Mouse (Mus musculus) 416B (cell line): ENCODE data around the gene Hipk2.
"Not testable (repeated sequence)": the region's sequence is repeated elsewhere in the genome, so short reads cannot be mapped to it uniquely, and the experiment has no call there.

Source experiments
- DNase-seq: peaks from one replicate; pipeline ENCODE4 v3.0.0; 2011; ENCODE audit warnings: low read depth

Gene Hipk2

GRCm38 (mm10) chr6:38701421-38701820, 174.5 kb downstream of the Hipk2 start:
- no peak for DNase-seq

- no peak for DNase-seq
Observed at GRCm38 (mm10) chr6:38698233-38698889, 177.6 kb downstream of the Hipk2 start.

- DNase-seq: no peak
Observed at GRCm38 (mm10) chr6:38696570-38696969, 179.4 kb downstream of the Hipk2 start.

DNA sequence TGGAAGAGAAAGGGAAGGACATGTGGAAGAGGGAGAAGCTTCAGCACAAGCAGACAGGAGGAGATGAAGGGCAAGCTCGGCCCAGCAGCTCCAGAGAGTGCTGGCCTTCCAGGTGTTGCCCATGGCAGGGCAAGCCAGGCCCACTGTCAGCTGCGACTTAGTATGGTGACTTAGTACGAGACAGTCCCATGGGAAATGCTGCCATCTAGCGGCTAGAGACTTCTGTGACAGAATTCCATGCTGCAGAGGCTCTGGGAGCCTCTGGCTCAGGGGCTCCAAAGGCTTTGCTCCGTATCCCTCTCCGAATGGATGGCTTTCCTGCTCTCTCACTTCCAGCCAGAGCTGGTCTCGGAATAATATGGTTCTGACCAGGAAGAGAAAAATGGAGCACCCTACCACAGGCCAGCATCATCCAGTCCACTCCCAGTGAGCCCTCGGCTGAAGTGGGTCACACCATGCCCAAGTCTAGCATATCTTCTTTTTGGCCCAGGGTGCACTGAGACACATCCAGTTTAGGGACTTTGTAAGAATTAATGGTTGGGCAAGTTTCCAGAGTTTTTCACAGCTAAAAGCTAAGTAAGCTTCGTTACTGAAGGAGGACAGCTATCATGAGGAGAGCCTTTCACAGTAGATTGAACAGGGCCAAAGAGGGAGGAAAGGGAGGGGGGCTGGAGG, 180.4 kb downstream of the Hipk2 start:
- DNase-seq: peak; percentile 82

DNA sequence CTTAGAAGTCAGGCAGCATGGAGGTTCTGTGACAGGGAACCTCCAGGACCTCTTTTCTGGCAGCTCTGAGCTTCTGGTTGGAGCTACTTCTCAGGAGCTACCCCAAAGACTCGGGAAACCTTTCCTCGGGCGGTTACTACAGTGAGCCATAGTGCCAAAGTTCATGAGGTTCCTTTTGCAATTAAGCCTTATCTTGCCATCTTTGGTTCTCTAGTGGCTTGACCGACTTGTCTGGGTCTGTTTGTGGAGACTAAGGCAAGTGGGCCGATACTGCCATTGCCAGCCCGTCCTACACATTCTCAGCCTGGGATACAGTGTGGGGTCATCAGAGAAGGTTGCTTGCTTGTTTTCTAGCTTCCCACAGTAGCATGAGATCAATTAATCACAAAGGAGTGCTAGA, 183.4 kb downstream of the Hipk2 start:
- no peak for DNase-seq

DNA sequence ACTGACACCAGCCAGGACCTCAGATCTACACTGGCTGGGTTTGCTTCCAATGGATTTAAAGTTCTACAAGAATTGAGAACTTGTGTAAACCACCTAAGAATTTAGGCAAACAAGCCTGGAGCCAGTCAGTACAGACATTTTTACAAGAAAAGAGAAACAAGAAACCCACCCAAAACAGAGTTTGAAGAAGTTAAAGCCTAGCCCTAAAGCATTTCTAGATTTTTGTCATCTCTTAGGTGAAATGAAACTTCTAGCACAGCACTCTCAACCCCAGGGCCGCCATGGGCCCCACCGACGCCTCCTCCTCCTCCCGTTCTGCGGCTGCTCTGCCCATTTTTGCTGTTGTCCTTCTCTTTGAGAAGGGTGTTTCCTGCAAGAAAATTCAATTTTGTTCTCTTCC, 184.9 kb downstream of the Hipk2 start:
- no peak for DNase-seq

DNA sequence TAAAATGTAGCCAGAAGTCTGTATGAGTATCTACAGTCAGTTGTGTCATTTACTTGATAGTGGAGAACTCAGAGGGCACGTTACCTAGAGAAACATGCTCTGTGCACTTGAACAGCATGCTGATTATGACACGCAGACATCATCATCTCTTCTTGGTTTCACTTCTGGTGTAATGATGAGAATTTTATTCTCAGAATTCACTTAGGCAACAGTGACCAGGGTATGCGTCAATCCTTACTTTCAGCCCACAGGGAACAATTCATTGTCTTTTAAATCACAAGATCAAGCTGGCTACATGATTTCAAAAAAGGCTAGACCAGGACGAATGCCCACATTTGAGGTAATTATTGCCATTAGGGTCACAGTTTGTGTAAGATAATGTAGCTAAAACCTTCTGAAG, 185.3 kb downstream of the Hipk2 start:
- DNase-seq: no peak

GRCm38 (mm10) chr6:38688841-38689240, 187.1 kb downstream of the Hipk2 start:
- no peak for DNase-seq

GRCm38 (mm10) chr6:38687216-38687615, 188.7 kb downstream of the Hipk2 start:
- peak; percentile 54 for DNase-seq

DNA sequence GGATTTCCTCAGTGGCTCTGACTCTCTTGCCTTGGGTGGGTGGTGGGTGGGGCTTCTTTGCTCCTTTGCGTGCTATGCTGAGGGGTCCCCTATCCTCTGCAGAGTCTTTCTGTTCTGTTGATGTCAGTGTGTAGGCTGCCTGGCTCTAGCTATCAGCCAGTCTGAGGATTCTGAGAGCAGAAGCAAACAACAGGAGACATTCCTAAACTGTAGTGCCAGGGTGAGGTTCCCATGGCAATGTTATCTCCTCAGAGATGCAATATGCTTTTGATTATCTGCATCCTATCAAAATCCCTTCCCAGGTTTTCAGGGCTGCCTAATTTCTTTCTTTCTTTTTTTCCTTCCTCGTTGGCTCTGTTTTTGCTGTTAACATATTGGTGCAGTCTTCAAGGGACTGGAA, 193.4 kb downstream of the Hipk2 start:
- no peak for DNase-seq

GRCm38 (mm10) chr6:38677629-38678028, 198.3 kb downstream of the Hipk2 start:
- no peak for DNase-seq

- DNase-seq: no peak
Observed at GRCm38 (mm10) chr6:38676723-38677122, 199.2 kb downstream of the Hipk2 start.

DNA sequence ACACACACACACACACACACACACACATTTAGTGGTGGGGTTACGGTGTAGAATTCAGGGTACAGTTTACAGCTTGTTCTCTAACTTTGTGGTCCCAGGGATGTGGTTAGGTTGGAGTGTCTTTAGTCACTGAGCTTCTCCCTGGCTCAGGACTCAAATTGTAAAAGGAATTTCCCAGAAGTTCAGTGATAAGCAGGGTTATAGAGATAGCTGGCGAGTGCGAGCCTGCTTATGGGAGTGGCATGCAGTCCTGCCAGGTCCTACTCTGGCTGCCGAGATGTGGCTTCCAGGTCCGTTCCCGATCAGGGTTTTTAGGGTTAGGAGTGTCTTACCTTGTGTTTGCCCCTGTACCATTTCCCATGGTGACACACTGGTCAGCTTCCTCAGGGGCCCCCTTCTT, 199.7 kb downstream of the Hipk2 start:
- DNase-seq: no peak

GRCm38 (mm10) chr6:38672011-38672410, 204.0 kb downstream of the Hipk2 start:
- no peak for DNase-seq

- DNase-seq: peak; percentile 31
Observed at GRCm38 (mm10) chr6:38671270-38671669, 204.7 kb downstream of the Hipk2 start.

- not testable (repeated sequence) for DNase-seq
Observed at GRCm38 (mm10) chr6:38670488-38670887, 205.5 kb downstream of the Hipk2 start.

DNA sequence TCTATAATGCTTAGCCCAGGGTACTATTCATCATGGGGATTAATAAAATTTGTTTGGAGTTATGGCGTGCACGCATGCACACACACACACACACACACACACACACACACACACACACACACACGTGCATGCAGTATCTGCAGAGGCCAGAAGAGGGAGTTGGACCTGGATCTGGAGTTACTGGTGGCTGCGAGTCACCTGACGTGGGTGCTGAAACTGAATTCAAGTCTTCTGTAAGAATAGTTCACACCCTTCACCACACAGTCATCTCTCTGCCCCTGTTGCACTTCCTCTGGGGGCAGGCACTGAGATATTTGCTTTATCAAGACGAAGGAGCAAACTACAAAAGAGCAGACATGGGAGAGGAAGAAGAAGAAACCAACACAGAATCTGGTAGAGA, 206.4 kb downstream of the Hipk2 start:
- DNase-seq: peak; percentile 61

- no peak for DNase-seq
Observed at GRCm38 (mm10) chr6:38662714-38663615, 213.0 kb downstream of the Hipk2 start, which contains the start of gene Clec2l. Gene Clec2l (plus strand): TSS chr6:38663069.

DNA sequence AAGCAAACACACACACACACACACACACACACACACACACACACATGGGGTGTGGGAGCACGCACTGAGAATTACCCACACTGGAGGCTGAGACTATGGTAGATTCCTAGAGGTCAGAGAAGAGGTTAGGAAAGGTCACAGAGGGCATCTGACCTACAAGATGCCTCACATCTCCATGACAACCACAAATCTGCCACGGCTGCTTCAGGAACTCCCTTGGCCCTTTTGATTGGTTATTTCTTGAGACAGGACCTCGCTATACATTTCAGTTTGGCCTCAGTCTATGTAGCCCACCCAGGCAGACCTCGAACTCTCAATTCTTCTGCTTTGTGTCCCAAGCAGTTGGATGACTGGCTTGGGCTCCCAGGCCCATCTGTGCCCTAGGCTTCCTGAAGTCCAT, 214.3 kb downstream of the Hipk2 start:
- no peak for DNase-seq

DNA sequence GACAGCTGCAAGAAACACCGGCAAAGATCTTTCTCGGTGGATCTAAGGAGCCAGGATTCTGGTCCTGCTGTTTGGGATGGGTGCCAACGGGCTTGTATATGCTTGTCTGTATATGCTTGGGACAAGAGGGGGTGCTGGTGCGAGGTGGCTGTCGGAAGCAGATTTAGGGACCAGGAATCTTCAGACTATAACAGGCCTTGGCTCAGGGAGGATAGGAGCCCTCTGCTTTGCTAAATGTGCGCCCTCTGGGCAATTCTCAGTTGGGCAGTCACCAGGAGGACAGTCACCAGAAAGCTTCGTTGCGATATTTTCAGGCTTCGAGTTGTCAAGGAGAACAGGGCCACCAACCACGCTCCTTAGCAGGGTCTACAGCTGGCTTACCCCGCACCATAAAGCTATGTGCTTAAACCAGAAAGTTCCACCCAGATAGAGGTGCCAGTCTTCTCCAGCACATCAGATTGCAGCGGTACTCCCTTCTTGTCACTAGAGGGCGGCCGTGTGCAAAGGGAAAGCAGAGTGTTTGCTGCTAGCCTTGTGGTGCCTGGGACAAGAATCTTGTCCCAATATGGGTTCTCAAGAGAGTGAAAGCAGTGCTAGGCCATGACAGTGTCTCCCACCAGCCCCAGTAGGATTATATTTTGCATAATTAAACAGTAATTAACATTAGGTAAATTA, 225.6 kb downstream of the Hipk2 start:
- peak; percentile 80 for DNase-seq

- peak; percentile 78 for DNase-seq
Observed at GRCm38 (mm10) chr6:38649545-38649944, 226.4 kb downstream of the Hipk2 start.
